Mouse (Mus musculus): ENCODE measurements around the gene Cd86.

The Cd86 gene

GRCm38 (mm10) chr16:36596671-36597410, 69.0 kb downstream of the Cd86 start:
- no peak for DNase-seq

GRCm38 (mm10) chr16:36589898-36590297, 76.0 kb downstream of the Cd86 start:
- no peak for DNase-seq

- DNase-seq = no peak
These were observed 77.9 kb downstream of the Cd86 start for GRCm38 (mm10) chr16:36587971-36588370.

- no peak for DNase-seq
These were observed 83.8 kb downstream of the Cd86 start for GRCm38 (mm10) chr16:36582073-36582472.

- DNase-seq = no peak
These were observed 93.9 kb downstream of the Cd86 start for GRCm38 (mm10) chr16:36571942-36572341.

- no peak for DNase-seq
These were observed 104.2 kb downstream of the Cd86 start, which contains the start of gene Casr for GRCm38 (mm10) chr16:36561386-36562338. TSS of gene Casr (minus strand) at chr16:36562141.

GRCm38 (mm10) chr16:36559573-36559972, 106.3 kb downstream of the Cd86 start:
- no peak for DNase-seq

- DNase-seq = no peak
These were observed 110.2 kb downstream of the Cd86 start for GRCm38 (mm10) chr16:36555672-36556165.
